Mouse (Mus musculus) megakaryocyte-erythroid progenitor cell, adult 5-6 weeks (primary cell): Measurements from ENCODE around the gene Rnase11. TPM values are rescaled to one million over a fixed set of nuclear protein-coding genes. Genes with fewer than 3 reads are reported as not detected.
"Not testable (repeated sequence)": the region's sequence is repeated elsewhere in the genome, so short reads cannot be mapped to it uniquely, and the experiment has no call there.

Source experiments
- ATAC-seq: replicated peaks from 2 replicates; pipeline ENCODE4 v1.8.0; 2016; ENCODE audit warnings: mild to moderate bottlenecking, inconsistent platforms; ENCODE audit not compliant: severe bottlenecking, poor library complexity, low FRiP score, low TSS enrichment
- total RNA-seq, 2 experiments: library from RNA; stranded (forward) in 1 of 2; stranded (reverse) in 1 of 2; fragments of 200-1000, 215-1000 nt in 1 of 2; fragments of >200 nt in 1 of 2; fragmentation: Nextera tagmentation in 1 of 2; gene quantifications; 2 replicates each; pipeline ENCODE4 v1.2.3; 2014 to 2017

Gene Rnase11
- total RNA-seq, 2 experiments from 2014 or later = not detected

DNA sequence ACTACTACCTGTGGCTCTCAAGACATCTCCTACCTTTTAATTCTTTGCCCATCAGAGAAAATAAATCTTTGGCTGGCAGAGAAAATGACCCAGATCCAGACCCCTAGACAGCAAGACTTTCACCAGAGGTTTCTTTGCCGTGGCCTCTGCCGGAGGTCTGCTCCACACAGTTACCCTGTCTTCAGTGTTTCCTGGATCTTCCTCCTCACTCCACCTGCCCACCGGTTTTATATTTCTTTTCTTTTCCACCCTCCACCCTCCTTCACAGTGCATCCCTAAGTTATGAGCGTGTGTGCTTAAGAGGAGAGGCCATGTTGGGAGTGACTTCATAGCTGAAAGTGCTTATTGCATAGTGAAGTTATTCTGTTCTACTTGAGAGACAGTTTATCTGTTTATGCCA, 26.5 kb downstream of the Rnase11 start:
- no peak for ATAC-seq

DNA sequence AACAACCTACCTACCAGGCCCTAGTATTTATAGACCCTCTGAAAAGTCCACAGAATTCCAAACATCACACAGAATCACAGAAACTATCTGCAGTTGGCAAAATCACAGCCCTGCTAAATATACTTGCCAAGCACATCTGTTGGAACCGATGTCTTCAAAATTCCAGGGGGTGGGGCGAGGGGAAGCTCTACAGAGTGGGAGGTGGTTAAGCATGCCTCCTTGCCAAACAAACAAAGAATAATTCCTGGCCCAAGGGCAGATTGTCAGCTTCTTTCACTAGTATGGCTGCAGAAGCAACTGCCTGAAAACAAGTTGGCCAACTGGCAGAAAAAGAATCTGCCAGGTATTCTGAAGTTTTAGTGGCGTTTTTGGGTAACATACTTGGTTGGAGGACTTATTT, 32.7 kb downstream of the Rnase11 start:
- no peak for ATAC-seq

DNA sequence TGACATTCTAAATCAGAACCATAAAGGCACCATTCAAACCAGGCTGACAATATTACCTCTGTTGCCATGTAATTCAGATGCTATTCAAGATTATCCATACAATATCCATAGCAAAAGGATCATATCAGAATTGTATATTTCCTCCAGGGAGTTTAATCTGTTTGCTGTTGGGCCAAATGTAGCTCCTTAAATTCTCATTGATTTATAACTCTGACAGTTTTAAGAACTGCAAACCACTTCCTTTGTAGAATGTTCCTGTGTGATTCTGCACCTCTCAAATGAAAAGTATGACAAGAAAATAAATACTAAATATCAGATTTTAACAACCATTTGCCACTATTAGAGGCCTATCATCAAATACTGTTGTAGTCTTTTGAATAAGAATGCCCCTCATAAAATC, 34.2 kb downstream of the Rnase11 start:
- ATAC-seq = no peak

DNA sequence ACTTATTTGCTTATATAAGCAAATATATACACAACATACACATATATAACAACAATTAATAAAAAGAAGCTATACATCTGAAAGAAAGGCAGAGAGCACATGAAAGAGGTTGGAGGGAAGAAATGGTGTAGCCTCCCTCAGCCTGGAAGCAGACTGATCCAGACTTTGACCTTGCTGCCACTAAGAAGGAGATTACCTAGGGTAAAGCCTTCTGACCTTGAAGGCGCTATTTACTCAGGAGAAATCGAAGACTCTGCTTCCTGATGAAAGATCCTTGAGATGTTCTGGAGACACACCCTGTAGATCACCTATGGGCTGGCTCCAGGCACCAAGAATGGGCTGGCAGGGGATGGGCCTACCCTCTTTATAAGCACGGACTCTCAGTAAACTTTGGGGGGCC, 35.2 kb downstream of the Rnase11 start:
- not testable (repeated sequence) for ATAC-seq

DNA sequence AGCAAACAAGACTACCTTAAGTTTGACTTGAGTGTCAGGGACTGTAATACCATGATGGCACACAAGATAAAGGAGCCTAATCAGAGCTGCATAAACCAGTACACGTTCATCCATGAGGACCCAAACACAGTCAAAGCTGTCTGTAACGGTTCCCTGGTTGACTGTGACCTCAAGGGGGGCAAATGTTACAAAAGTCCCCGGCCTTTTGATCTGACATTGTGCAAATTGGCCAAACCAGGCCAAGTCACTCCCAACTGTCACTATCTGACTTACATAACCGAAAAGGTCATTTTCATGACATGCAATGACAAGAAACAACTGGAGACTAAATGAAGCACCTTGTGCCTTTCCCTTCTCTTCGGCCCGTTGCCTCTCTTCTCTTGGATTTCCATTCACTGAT, 40.4 kb downstream of the Rnase11 start:
- ATAC-seq = no peak

DNA sequence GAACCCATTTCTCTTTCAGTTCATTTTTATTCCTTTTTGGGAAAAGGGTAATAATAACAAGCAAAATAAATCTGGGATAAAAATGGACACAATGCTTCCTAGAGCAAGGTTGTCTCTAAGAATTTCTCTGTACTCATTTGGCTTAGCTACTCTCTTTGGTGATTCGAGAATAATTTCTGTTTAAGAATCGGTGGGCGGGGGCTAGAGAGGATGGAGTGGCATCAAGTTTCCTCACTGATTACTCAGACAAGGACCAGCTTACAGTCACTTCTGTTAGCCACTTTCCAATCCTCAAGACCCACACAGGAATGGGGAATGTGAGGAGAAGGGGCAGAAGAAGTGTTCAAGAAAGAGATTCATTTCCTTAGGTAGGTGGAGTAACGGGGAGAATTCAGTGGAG, 41.2 kb downstream of the Rnase11 start:
- no peak for ATAC-seq

DNA sequence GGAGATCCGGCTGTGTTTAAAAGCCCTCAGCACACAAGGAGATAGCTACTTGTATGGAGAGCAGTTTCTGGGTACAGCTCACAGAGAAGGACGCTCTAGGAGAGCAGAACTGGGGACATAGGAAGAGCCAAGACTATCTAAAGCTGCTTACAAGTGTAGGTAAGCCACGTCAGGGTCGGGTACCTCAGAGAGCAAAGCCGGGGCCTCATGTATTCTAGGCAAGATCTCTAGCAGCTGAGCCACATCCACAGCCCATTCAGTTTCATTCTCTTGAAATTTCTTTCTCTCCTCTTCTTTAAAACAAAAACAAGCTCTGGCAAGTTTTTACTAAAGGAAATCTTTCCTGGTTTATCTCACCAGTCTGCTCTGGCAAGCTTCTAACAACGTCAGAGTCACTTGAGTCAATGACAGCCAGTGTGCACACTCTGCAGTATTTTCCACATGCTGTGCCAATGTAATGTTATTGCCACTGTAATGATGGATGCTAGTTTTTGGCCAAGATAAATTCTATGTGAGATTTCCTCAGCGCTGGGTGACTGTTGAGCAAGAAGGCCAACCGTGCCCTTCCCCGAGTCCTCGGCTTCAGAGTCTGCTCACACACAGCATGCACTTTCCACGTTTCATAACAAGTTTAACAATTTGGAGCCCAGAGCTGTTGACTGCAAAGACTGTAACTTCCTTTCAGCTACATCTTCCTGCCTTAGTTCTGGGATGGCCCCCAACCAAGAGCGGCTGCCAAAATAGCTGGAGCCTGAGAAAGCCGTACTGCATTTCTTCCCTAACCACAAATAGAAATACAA, 41.8 kb downstream of the Rnase11 start:
- ATAC-seq = 0 out of 2 replicates have a peak, but pooled peaks have one; percentile 30

DNA sequence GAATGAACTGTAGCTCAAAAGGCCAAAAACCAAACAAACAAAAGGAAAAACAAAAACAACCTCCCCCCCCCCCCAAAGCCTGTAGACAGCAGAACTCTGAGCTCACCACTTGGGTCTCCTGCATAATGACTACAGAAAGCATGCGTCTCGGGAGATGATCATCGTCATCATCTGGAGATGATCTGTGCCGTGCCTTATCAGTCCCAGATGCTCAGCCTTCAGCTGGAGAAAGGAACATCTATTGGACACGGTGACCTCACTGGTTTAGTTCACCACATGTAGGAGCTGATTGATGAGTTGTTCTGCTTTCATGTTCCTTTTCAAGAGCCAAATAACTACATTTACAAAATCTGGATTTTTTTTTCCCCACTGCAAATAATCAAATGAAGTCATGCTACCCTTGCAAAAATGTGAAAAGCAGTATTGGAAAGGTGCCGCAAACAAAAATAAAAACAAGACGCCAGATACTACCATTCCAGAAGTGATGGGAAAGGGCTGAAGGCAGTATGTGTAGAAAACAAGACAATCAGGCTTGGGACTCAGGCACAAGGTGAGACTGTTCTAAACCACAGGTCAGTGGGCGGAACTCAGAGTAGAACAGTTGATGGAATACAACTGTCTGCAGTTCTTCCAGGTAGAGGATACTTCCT, 42.7 kb downstream of the Rnase11 start, which contains the start of gene Rnase10:
TSS of gene Rnase10 (plus strand) at position 600 of the 650 bp plus-strand sequence.
- no peak for ATAC-seq

Other genes with a start within 250 kb of the Rnase11 start
- not detected in 2 replicates for gene Ccnb1ip1, start 242.4 kb downstream of the Rnase11 start, total RNA-seq (2014; fragmentation: Nextera tagmentation)
- gene Ccnb1ip1, start 242.4 kb downstream of the Rnase11 start, total RNA-seq (2017) = not detected in 2 replicates
- 66.6 and 128 TPM in 2 replicates for gene Parp2, start 242.3 kb downstream of the Rnase11 start, total RNA-seq (2014; fragmentation: Nextera tagmentation)
- gene Parp2, start 242.3 kb downstream of the Rnase11 start, total RNA-seq (2017) = 89.0 and 128 TPM in 2 replicates
- 11.1 and 25.3 TPM in 2 replicates for gene Tep1, start 179.6 kb downstream of the Rnase11 start, total RNA-seq (2014; fragmentation: Nextera tagmentation)
- gene Tep1, start 179.6 kb downstream of the Rnase11 start, total RNA-seq (2017) = 2.7 and 9.1 TPM in 2 replicates
- gene Klhl33, start 152.7 kb downstream of the Rnase11 start, total RNA-seq (2014; fragmentation: Nextera tagmentation) = not detected in 2 replicates
- not detected in 2 replicates for gene Klhl33, start 152.7 kb downstream of the Rnase11 start, total RNA-seq (2017)
- gene Osgep, start 125.3 kb downstream of the Rnase11 start, total RNA-seq (2014; fragmentation: Nextera tagmentation) = 76.3 and 83.3 TPM in 2 replicates
- gene Osgep, start 125.3 kb downstream of the Rnase11 start, total RNA-seq (2017) = 80.5 and 105 TPM in 2 replicates
- 152 and 166 TPM in 2 replicates for gene Apex1, start 125.2 kb downstream of the Rnase11 start, total RNA-seq (2014; fragmentation: Nextera tagmentation)
- 202 and 220 TPM in 2 replicates for gene Apex1, start 125.2 kb downstream of the Rnase11 start, total RNA-seq (2017)
- gene Pip4p1, start 119.3 kb downstream of the Rnase11 start, total RNA-seq (2014; fragmentation: Nextera tagmentation) = 12.6 and 21.0 TPM in 2 replicates
- gene Pip4p1, start 119.3 kb downstream of the Rnase11 start, total RNA-seq (2017) = 10.9 and 12.6 TPM in 2 replicates
- 297 and 354 TPM in 2 replicates for gene Pnp, start 119.1 kb downstream of the Rnase11 start, total RNA-seq (2014; fragmentation: Nextera tagmentation)
- gene Pnp, start 119.1 kb downstream of the Rnase11 start, total RNA-seq (2017) = 162 and 277 TPM in 2 replicates
- not detected in 2 replicates for gene Gm49342, start 105.6 kb downstream of the Rnase11 start, total RNA-seq (2014; fragmentation: Nextera tagmentation)
- 194 and 233 TPM in 2 replicates for gene Gm49342, start 105.6 kb downstream of the Rnase11 start, total RNA-seq (2017)
- gene Pnp2, start 94.2 kb downstream of the Rnase11 start, total RNA-seq (2014; fragmentation: Nextera tagmentation) = 28.8 and 44.9 TPM in 2 replicates
- 9.8 and 12.2 TPM in 2 replicates for gene Pnp2, start 94.2 kb downstream of the Rnase11 start, total RNA-seq (2017)
- gene Rnase10, start 42.4 kb downstream of the Rnase11 start, total RNA-seq (2014; fragmentation: Nextera tagmentation) = not detected in 2 replicates
- not detected in 2 replicates for gene Rnase10, start 42.4 kb downstream of the Rnase11 start, total RNA-seq (2017)
- gene Rnase9, start 8.3 kb downstream of the Rnase11 start, total RNA-seq (2014; fragmentation: Nextera tagmentation) = not detected in 2 replicates
- gene Rnase9, start 8.3 kb downstream of the Rnase11 start, total RNA-seq (2017) = not detected in 2 replicates
- gene Rnase12, start 7.5 kb upstream of the Rnase11 start, total RNA-seq (2014; fragmentation: Nextera tagmentation) = not detected in 2 replicates
- 0.99 and 5.2 TPM in 2 replicates for gene Rnase12, start 7.5 kb upstream of the Rnase11 start, total RNA-seq (2017)
- not detected in 2 replicates for gene Olfr750, start 24.3 kb upstream of the Rnase11 start, total RNA-seq (2014; fragmentation: Nextera tagmentation)
- gene Olfr750, start 24.3 kb upstream of the Rnase11 start, total RNA-seq (2017) = not detected in 2 replicates
- not detected in 2 replicates for gene Rnase4, start 40.9 kb upstream of the Rnase11 start, total RNA-seq (2014; fragmentation: Nextera tagmentation)
- gene Rnase4, start 40.9 kb upstream of the Rnase11 start, total RNA-seq (2017) = 0.76 TPM in 1 of 2 replicates, not detected in the other
- not detected in 2 replicates for gene Ang, start 41.0 kb upstream of the Rnase11 start, total RNA-seq (2014; fragmentation: Nextera tagmentation)
- not detected in 2 replicates for gene Ang, start 41.0 kb upstream of the Rnase11 start, total RNA-seq (2017)
- gene Eddm3b, start 64.3 kb upstream of the Rnase11 start, total RNA-seq (2014; fragmentation: Nextera tagmentation) = not detected in 2 replicates
- not detected in 2 replicates for gene Eddm3b, start 64.3 kb upstream of the Rnase11 start, total RNA-seq (2017)
- 2.8 and 14.6 TPM in 2 replicates for gene Rnase6, start 73.7 kb upstream of the Rnase11 start, total RNA-seq (2014; fragmentation: Nextera tagmentation)
- 14.8 and 44.0 TPM in 2 replicates for gene Rnase6, start 73.7 kb upstream of the Rnase11 start, total RNA-seq (2017)
- not detected in 2 replicates for gene Rnase1, start 96.6 kb upstream of the Rnase11 start, total RNA-seq (2014; fragmentation: Nextera tagmentation)
- not detected in 2 replicates for gene Rnase1, start 96.6 kb upstream of the Rnase11 start, total RNA-seq (2017)
- not detected in 2 replicates for gene Rnase2b, start 112.1 kb upstream of the Rnase11 start, total RNA-seq (2014; fragmentation: Nextera tagmentation)
- gene Rnase2b, start 112.1 kb upstream of the Rnase11 start, total RNA-seq (2017) = not detected in 2 replicates
- not detected in 2 replicates for gene Ang2, start 149.0 kb upstream of the Rnase11 start, total RNA-seq (2014; fragmentation: Nextera tagmentation)
- gene Ang2, start 149.0 kb upstream of the Rnase11 start, total RNA-seq (2017) = not detected in 2 replicates
- gene Ear14, start 153.2 kb upstream of the Rnase11 start, total RNA-seq (2014; fragmentation: Nextera tagmentation) = not detected in 2 replicates
- not detected in 2 replicates for gene Ear14, start 153.2 kb upstream of the Rnase11 start, total RNA-seq (2017)
- gene Rnase2a, start 205.9 kb upstream of the Rnase11 start, total RNA-seq (2014; fragmentation: Nextera tagmentation) = not detected in 2 replicates
- not detected in 2 replicates for gene Rnase2a, start 205.9 kb upstream of the Rnase11 start, total RNA-seq (2017)